Mouse (Mus musculus) ES-E14 (cell line): ENCODE measurements around the gene Ndufs2.

ENCODE experiments used
- HCFC1 ChIP-seq: IDR thresholded peaks from 2 replicates; pipeline ENCODE4 v1.6.1; 2012; ENCODE audit warnings: low read length, inconsistent platforms, borderline replicate concordance; ENCODE audit not compliant: insufficient read depth
- ZC3H11A ChIP-seq: IDR thresholded peaks from 2 replicates; pipeline ENCODE4 v1.6.1; 2012; ENCODE audit warnings: low read depth, mild to moderate bottlenecking, inconsistent platforms, low read length, borderline replicate concordance
- ZNF384 ChIP-seq: IDR thresholded peaks from 2 replicates; pipeline ENCODE4 v1.6.1; 2012; ENCODE audit warnings: low read depth, low read length, inconsistent platforms

- TF ChIP-seq ZC3H11A = no peak
- no peak for TF ChIP-seq HCFC1
- TF ChIP-seq ZNF384 = no peak
Measured at GRCm38 (mm10) chr1:171190832-171191231, 60.4 kb downstream of the Ndufs2 start.
